Mouse (Mus musculus) layer of hippocampus, postnatal 14 days (tissue): ENCODE data around the gene Nfia. TPM values are rescaled to one million over a fixed set of nuclear protein-coding genes. Genes with fewer than 3 reads are reported as not detected.

Experiments
- DNase-seq, 2 experiments: peaks; one replicate each; pipeline ENCODE4 v3.0.0; 2021 to 2022; ENCODE audit warnings: low spot score in 2 of 2, mixed read lengths in 1 of 2
- total RNA-seq, 2 experiments: library from RNA; stranded (reverse); gene quantifications; 2 replicates each; pipeline ENCODE4 v1.2.3; 2021

Gene Nfia
- total RNA-seq, 2 experiments from 2014 or later = 131 to 132 TPM

DNA sequence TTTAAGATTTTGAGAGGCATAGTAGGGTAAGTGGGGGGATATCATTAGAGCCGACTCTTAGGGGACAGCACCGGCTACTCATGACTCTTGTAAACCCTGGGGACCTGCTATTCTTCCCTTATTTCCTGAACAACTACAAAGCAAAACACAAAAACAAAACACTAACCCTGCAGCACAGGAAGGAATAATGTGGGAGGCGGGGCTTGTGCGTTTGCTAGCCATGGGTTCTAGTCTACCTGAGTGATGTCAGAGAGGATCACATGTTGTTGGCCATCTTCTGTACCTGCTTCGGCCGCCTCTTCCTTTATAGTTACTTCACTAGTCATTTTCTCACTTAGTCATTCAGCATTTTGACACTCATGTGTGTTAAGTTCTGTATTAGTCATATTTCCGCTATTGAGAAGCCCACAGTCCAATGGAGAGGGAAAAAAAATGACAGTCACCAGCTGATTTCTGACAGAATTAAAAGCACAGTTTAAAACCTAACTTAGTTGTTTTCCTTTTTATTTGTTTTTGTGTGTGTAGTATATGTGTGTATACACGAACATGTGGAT, 88.3 kb downstream of the Nfia start:
- DNase-seq = no peak

DNA sequence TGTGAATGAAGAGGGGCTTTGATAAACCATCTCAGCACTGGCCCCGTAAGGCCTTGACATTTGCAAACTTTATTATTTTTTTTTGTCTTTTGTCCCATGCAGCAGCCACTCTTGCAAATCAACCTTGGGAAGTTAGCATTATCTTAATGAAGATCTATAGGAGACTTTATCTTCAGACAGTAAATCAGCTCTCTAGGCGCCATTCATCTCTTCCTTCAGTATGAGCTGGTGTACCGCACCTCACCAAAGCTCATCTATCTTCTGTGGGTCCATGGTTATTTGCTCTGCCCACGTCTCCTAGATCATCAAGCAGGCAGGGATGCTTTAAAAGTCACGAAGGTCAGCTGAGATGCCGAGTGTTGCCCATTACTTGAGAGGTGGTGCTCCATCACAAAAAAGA, 89.8 kb downstream of the Nfia start:
- no peak for DNase-seq

DNA sequence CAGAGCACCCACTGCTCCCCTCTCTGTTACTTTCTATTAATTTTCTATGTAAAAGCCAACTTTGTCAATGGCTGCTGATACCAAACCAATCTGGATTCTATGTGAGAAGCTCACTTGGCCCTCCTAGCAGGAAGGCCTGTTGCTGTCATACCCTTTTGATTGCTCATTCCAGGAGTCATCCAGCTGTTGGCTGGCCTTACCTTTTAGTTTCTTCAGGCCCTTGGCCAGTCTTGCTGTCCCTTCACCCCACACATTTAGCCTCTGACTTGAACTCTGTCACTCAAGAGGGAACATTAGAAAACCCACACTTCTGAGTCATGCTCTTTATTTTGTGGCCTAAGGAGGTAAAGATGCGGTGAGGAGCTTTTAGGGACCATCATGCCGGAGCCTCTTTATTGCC, 91.7 kb downstream of the Nfia start:
- DNase-seq = no peak

DNA sequence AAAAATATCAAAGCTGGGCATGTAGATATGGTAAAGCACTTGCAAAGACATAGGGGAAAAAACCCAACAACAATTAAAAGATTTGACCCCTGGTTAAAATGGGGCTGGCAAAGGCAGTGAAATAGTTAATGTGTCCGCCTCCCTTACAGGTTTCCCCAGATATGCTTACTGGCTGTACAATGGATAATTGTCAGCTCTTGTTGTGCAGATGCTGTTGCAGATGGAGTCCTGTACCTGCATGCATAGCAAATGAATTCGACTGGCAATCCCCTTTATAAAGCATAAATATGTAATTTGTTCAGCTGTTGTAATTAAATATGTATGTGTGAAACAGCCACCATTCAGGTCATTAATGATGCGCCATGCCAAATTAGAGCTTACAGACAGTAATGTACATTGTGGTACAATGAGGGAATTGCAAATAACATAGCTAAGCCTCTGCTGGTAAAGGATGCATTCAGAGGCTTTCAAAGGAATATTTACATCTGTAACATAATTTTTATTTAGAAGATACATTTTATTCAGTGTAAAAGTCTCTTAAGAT, 92.9 kb downstream of the Nfia start:
- DNase-seq = no peak

DNA sequence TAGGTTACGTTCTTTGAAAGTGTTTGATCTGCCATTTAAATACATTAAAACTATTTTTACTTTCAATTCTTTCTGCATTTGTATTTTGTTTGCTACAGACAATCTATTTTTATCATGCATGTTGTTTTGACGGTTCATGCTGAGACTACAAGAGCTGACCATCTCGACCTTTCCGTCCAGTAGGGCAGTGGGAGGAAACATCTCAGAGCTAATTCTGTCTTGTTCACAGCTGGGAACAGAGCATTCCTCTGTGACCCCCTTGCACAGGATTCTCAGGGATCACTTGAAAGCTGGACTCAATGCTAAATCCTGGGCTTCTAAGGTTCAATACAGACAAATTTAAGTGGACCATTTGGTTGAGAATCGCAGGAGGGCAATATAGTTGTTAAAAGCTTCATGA, 93.9 kb downstream of the Nfia start:
- no peak for DNase-seq

DNA sequence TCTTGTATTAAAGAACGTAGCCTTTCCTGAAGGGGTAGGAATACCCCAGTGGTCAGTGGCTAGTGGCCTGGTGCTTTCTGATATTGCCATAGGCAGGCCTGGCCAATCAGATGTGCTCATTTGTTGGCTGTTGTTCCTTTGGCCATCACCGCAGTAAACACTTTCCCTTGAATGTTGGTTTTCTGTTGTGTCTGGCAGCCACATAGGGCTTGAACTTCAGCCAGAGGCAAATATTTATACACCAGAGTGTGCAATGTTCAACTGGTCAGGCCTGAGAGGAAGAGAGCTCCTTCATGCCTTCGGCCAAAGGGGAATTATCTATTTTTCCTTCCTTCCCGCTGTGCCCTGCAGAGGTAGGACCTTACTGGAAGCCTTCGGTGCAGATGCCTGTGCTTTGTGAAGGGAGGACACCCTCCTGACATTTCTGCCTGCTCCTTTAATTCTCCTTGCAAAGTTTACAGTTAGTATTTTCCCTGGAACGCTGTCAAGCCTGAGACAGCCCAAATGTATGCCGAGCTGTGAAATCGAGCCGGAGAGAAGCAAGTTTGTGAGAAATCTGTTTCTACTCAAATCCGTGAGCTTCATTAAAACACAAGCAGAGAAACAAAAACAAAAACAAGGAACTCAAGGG, 95.9 kb downstream of the Nfia start:
- DNase-seq = peak in 1 of 2 experiments; percentile 65

DNA sequence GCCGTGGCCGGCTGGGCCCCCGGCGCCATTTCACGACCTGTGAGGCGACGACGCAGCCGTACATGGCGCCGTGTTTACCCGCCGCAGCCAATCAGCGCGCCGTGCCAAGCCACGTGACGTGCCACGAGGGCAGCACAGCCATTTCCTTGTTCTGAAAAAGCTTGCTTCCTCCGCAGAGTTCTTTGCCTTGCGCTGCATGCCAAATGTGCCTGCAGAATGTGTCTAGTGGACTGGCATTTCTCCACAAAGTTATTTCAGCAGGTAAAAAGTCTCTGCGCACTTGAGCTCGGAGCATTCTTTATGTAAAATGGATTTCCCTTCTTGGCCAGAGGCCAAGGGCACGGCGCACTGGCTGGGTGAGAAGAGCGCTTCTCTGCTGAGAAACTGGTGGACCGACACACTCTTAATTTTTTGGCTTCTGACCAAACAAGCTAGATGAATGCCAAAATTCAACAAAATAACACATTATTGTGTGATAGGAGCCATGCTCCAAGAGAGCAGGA, 96.5 kb downstream of the Nfia start:
- peak; percentile 98 for DNase-seq

DNA sequence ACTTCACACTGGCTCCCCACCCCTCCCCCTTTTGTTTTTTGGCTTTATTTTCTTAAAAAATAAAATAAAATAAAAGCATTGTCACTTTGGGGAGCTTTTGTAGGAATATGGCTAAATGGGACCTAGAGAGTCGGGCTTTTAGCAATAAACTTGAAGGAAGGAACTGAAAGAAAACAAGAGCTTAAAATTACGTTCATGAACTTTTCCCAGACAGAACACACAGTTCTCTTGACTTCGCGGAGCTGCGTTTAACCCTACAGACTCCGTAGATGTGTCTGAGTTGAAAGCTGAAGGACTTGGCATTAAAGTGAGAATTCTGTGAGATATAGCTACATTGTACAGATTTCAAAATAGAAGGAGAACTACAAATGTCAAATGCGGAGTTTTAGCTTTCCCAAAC, 96.9 kb downstream of the Nfia start:
- no peak for DNase-seq

DNA sequence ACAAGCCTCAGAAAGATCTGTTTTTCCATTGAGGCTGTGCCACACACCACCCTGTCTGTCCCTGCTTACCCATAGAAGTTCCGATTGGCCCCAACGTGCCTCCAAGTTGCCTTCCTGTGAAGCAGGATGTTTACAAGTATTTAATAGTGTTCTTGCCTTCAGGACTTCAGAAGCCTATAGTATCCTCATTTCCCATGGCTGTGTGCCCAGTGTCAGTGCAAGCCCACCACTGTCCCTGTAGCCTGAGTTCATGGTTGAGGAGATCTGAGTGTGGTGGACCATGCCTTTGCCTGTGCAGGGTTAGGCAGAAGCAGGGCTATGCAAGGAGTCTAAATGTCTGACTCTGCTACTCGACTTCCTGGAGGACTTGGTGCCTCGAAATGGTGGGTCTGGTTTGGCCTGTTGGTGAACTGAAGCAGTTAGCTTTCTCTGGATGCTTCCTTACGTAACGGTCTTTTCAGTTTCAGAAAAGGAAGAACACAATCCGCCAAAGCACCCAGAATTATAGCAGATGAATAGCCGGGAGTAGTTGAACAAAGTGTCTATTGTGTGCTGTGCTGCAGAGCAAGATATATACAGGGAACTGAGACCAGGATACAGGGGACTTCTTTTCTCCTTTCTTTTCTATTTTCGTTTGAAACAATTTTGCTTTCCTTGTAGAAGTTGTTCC, 99.4 kb downstream of the Nfia start:
- DNase-seq = peak in 1 of 2 experiments; percentile 41

DNA sequence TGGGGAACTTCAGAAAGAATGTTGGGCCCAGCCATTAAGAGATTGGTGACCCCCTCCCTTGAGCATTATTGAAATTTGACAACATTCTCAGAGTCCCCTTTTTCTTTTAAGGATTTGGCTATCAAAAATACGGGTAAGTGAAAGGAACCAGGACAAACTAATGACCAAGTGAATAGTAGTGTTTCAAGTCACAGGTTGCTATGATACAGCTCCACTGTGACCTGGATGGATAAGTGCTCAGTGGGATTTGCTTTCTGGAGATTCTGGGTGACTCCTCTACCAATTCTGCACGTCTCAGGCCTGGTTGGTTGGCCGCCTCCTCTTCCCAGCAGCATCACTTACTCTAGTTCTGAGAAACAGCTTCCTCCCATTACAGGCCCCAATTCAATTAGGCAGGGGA, 102.4 kb downstream of the Nfia start:
- DNase-seq = peak in 1 of 2 experiments; percentile 65

DNA sequence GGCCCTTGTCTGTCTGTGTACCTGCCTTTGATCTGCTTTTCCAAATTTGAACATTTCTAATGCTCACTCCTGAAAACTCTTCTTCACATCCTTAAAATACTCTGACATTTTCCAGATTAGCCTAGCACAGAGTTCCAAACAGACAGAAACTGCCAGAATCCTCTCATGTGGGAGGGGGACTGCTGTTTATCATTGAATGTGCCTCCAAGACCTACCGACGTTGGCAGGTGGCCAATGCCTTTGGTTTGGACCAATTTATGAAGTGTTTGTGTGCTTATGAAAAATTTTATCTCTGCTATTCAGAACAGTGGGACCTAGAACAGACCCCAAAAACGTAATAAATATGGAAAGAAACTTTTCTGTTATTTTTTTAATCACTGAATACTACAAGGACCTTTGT, 103.4 kb downstream of the Nfia start:
- DNase-seq = peak in 1 of 2 experiments; percentile 73

DNA sequence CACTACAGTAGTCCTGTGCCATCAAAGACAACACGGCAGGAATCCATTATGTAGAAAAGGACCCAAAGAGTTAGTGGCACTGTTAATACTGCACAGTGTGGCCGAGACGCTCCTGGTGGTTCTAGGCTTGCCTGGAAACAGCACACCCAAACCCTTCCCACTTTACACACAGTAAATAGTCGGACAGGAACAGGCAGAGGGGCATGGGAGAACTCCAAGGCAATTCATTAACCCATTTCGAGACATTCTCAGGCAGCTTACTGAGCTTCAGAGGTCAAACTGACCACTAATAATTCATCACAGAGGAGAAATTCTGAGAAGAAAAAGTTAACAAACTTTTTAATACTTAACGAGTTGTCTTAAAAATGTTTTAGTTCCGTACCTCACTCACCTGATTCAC, 107.2 kb downstream of the Nfia start:
- no peak for DNase-seq

DNA sequence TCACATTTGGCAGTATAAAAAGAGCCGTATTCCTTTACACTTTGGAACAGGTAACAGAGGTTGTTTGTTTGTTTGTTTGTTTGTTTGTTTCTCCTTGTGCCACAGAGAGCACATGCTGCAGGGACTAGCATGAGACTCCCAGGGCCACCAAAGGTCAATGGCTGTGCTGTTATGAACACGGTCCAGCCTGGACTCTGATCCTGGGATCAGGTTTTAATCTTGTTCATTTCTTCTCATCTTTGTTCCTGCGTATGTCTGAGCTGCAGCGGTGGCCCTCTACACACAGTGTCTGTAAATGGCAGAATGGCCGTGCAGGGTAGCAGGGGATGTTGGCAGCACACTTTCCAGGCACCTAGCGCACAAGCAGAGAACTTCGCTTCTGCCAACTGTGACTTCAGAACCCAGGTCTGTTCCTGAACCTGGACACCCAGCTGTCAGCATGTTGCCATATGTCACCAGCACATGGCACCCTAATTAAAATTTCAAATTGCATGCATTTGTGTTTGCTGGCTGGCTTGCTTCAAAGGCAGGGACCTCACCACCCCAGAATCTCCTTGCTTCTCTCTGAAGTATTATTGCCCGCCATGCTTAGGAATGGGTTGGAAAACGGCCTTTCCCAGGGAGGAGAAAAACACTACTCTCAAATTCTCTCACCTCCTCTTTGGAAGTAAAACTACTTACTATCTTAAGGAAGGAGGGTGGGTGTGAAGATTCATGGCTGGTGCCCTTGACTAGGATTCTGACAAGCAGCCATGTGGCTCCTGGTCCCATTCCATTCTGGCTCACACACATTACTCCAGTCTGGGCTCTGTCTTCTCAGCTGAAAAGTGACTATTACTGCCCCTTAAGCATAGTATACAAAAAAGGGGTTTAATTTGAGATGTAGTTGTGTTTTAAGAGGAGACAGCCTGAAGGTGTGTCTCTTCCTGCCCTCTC, 107.9 kb downstream of the Nfia start:
- peak; percentile 75 to 91 for DNase-seq

DNA sequence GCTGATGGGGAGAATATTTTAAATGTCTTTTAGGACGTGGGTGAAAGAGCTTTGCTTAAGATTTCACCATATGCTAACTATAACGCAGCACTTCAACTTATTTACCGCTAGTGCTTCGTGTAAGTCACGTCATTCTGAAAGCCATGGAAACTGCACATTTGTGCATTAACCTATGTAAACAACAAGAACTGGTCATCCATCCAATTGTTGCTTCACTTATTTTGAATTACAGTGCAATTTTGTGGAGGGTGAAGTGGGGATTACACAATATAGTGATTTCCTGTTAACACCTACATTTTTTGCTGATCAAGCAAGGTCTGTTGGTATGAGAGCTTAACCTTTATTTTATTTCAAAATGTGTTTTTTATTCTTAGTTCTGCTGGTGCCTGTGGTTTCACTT, 113.0 kb downstream of the Nfia start:
- no peak for DNase-seq

DNA sequence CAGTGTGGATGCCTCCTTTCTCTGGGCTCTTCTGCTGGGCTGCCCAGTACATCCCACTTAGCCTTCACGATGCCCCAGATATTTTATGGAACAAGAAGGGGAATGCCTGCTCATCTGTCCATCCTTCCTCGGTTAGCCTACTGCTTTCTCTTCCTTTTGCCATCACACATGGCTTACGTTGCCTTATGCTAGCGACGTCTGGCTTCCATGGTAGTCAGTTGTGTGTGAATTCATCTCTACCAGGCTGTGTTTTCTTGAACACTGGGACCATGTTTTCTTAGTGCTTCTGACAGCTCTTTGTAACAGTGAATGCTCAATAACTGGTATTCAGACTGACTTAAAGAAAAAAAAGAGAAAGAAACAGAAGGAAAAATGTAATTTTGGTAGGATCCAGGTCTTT, 113.7 kb downstream of the Nfia start:
- no peak for DNase-seq

DNA sequence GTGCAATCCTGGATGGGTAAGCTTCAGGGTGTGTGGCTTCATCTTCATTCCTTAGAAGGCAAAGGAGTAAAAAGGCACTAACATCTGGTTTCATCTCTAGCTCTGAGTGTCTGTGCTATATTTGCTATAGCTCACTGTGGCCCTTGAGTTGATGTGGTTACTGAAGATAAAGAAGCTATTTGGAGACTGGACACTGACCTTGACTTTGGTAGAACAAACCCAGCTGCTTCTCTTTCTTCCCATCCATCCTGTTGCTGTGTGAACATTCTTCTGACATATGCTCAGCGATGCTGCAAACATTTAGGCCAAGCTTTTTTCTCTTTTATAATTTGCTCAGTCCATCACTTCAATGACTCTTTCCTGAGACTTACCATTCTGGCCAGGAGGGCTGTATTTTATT, 114.7 kb downstream of the Nfia start:
- DNase-seq = no peak

DNA sequence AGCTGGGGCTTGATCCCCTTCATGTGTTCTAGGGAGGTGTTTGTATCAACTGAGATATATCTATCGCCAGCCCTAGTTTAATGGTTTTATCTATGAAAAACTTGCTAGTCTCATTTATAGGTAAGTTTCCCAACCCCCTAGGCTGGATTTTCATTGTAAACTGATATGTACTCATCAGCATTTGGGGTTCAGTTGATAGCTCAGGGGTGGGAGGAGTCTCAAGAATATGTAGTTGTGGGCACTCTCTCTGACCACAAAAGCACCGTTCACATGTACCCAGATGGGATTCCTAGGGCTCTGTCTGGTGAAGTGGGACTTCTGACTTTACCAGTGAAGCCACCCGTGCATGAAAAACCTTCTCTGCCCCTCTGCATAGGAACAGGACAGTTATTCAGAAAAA, 118.5 kb downstream of the Nfia start:
- no peak for DNase-seq

DNA sequence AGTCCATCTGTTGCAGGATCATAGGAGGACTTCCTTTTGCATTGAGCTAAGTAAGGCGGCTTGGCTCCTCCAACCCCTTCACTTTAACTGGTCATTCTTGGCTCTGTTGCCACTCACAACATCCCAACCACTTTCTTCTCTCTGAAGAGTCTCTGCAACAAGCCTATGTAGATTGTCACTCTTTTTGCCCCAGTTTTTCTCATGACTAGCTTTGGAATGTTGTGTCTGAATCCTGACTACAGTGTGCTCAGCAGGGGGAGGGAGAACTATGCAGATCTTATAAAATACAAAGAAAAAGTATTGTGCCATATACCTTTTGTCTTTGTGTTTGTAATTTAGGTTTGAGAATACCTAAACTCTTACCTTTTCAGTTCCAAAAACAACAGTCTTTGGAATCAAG, 119.1 kb downstream of the Nfia start:
- DNase-seq = no peak

DNA sequence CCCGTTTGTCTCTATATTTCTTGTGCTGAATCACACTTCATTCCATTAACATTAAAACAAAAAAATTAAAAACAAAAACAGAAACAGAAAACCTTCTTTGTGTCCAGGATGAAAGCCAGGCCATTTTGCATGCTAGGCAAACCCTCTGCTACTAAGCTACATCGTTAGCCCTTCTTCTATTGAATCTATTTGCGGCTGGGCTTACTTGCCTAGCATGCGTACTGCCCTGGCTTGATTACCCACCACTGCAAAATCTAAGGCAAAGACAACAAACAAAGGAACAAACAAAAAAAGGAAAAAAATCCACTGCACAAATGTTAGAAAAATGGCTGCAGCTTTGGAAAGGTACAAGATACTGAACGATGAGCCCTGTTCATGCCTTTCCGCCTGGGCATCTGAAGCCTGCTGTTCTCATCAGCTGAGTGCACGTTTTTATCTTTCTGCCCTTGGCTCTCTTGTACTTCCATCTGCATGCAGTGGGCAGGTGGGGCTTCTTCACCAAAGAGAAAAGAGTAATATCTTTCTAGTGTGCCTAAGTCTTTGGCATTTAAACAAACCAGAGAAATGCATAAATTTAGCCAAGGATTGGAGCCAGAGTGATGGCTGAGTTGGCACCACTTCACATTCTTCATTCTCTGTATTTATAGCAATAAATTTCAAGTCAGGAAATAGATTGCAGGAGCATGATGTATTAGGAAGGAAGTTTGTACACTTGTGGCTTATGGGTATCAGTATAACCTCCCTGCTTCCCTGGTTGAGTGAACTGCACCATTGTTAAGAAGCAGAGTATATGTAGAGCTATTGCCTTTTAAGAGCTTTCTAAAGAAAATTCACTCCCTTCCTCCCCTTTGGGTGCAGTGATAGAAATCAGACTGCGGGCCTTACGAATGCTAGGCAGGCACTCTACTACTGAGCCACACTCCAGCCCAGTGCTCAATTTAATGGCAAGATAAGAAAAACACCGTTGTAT, 121.7 kb downstream of the Nfia start:
- no peak for DNase-seq

DNA sequence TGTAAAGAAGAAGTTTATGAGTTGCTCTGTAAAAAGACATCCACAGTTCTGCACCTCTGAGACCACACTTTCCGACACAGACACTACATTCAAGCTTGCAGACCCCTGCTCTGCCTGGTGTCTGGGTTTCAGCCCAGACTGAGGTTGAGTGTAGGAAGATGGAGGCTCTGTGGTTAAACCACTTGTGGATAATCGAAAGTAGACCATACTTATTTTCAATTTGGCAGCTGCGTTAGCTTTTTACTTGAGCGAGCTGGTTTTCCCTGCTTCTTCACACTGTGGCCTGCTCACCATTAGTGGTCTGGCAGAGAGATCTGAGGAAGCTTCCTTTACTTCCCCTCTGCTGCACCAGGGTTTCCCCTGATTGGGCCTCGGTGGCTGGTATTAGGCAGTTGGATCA, 123.4 kb downstream of the Nfia start:
- no peak for DNase-seq
